Mouse (Mus musculus): Measurements from ENCODE around the gene Hip1r.

GRCm38 (mm10) chr5:123987511-123987910, 14.1 kb downstream of the Hip1r start:
- TF ChIP-seq CTCF (IDR thresholded peaks at IDR 0.05; ENCODE audit: low read depth, low read length) (no peak), POLR2A (IDR thresholded peaks at IDR 0.05; ENCODE audit: extremely low read depth, insufficient read depth, low read length) (no peak)

Data from liver, adult 2 months (tissue).